Mouse (Mus musculus) small intestine, adult 2 months (tissue): ENCODE results near the gene Pdgfd.

Experiments used
- CTCF ChIP-seq: fragments of 200-500 bp; IDR thresholded peaks from 2 replicates; pipeline ENCODE4 v1.5.1; 2012; ENCODE audit warnings: low read depth, mild to moderate bottlenecking, control low read depth, inconsistent platforms, low read length, moderate library complexity, mixed read lengths; ENCODE audit not compliant: insufficient replicate concordance, insufficient read length; ENCODE audit errors: extremely low read depth
- POLR2A ChIP-seq: fragments of 200-500 bp; IDR thresholded peaks from 2 replicates; pipeline ENCODE4 v1.6.1; 2012; ENCODE audit warnings: low read depth, mild to moderate bottlenecking, control low read depth, inconsistent platforms, low read length, moderate library complexity

DNA sequence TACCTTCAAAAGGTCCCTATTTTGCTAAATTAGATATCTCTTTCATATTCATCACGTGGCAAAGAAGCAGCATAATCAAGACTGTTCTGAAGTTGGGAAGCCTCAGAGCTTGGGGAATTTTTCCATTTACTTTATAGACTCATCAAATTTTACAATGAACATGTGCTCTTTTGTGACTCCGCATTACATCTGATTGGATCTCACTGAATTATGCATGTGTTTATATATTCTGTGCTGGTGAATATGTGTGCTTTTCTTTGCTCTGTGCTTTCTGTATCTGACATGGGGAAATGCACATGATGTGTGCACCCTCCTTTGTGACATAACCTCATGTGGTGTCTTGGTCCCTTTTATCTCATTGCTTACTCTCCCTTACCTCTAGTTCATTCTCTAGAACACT, 83.6 kb downstream of the Pdgfd start:
- TF ChIP-seq POLR2A: no peak
- TF ChIP-seq CTCF: no peak
